Mouse (Mus musculus) heart, embryonic 12.5 days (tissue): ENCODE results near the gene Gm20388. TPM values are rescaled to one million over a fixed set of nuclear protein-coding genes. Genes with fewer than 3 reads are reported as not detected.
A peak's percentile ranks its signal among the peaks of the same experiment; 100 is the strongest.
"Not testable (repeated sequence)": the region's sequence is repeated elsewhere in the genome, so short reads cannot be mapped to it uniquely, and the experiment has no call there.

Source experiments
- ATAC-seq: fragments of 200-750 bp; cut with Nextera tagmentation; 2 replicates; pipeline ENCODE4 v1.8.0; 2017; ENCODE audit warnings: moderate TSS enrichment, moderate library complexity; ENCODE audit not compliant: insufficient number of reproducible peaks, low FRiP score
- H3K27ac ChIP-seq: fragments of 300-500 bp; sonication (generic); 2 replicates; pipeline ENCODE4 v1.5.1; 2016; ENCODE audit warnings: mild to moderate bottlenecking, moderate library complexity; ENCODE audit not compliant: poor library complexity, severe bottlenecking
- H3K27me3 ChIP-seq: fragments of 300-500 bp; sonication (generic); replicated peaks from 2 replicates; pipeline ENCODE4 v1.6.1; 2016; ENCODE audit warnings: mild to moderate bottlenecking, moderate library complexity
- H3K36me3 ChIP-seq: fragments of 300-500 bp; sonication (generic); 2 replicates; pipeline ENCODE4 v1.6.1; 2016; ENCODE audit warnings: mild to moderate bottlenecking, moderate library complexity
- H3K4me1 ChIP-seq: fragments of 300-500 bp; sonication (generic); replicated peaks from 2 replicates; pipeline ENCODE4 v1.6.1; 2016; ENCODE audit warnings: mild to moderate bottlenecking
- H3K4me2 ChIP-seq: fragments of 300-500 bp; sonication (generic); 2 replicates; pipeline ENCODE4 v1.6.1; 2016; ENCODE audit warnings: mild to moderate bottlenecking, moderate library complexity
- H3K4me3 ChIP-seq: fragments of 300-500 bp; sonication (generic); 2 replicates; pipeline ENCODE4 v1.5.1; 2016; ENCODE audit warnings: mild to moderate bottlenecking
- H3K9ac ChIP-seq: fragments of 300-500 bp; sonication (generic); 2 replicates; pipeline ENCODE4 v1.6.1; 2016; ENCODE audit warnings: mild to moderate bottlenecking, moderate library complexity
- H3K9me3 ChIP-seq: fragments of 300-500 bp; sonication (generic); replicated peaks from 2 replicates; pipeline ENCODE4 v1.6.1; 2016; ENCODE audit warnings: mild to moderate bottlenecking, moderate library complexity
- WGBS: fragments of 180-500 bp; shearing (Covaris S2); methylation state at CpG from one replicate; pipeline ENCODE4 v1.1.7; 2016; 5-methylcytosine and 5-hydroxymethylcytosine counted together
- polyA plus RNA-seq: library from polyadenylated mRNA; unstranded; fragments of >200 nt; fragmentation: Nextera tagmentation; extraction: Ambion mirVana; gene quantifications from 2 replicates; pipeline ENCODE4 v1.2.1, GENCODE M21; 2016

The Gm20388 gene
- polyA plus RNA-seq, 1 experiment from 2014 or later: not detected

GRCm38 (mm10) chr8:123255170-123255569 lies 3344.5 kb downstream of the Gm20388 start:
- H3K9ac ChIP-seq: peak overlapping the region; percentile 97
- ATAC-seq: no peak
- 58% methylated on average over 6 of the region's 6 CpGs for WGBS
- peaks cover 61% of the 10 kb centered on the region for H3K36me3 ChIP-seq
- H3K27me3 ChIP-seq: no peaks in the 10 kb centered on the region
- peaks cover 28% of the 10 kb centered on the region for H3K4me1 ChIP-seq
- no peaks in the 10 kb centered on the region for H3K9me3 ChIP-seq
- H3K4me3 ChIP-seq: peak overlapping the region; percentile 91
- H3K27ac ChIP-seq: no peak overlapping the region
- H3K4me2 ChIP-seq: peak overlapping the region; percentile 90

GRCm38 (mm10) chr8:123257114-123257513 lies 3346.5 kb downstream of the Gm20388 start:
- 84% methylated on average over 3 of the region's 3 CpGs for WGBS
- Histone ChIP-seq H3K9ac (no peak overlapping the region), H3K36me3 (peaks cover 56% of the 10 kb centered on the region), H3K4me3 (no peak overlapping the region), H3K27me3 (no peaks in the 10 kb centered on the region), H3K9me3 (no peaks in the 10 kb centered on the region), H3K27ac (no peak overlapping the region), H3K4me1 (peaks cover 28% of the 10 kb centered on the region), H3K4me2 (no peak overlapping the region)
- no peak for ATAC-seq

GRCm38 (mm10) chr8:123257593-123257992 lies 3347.0 kb downstream of the Gm20388 start:
- Histone ChIP-seq H3K4me1 (peaks cover 26% of the 10 kb centered on the region), H3K36me3 (peaks cover 56% of the 10 kb centered on the region)
- not testable (repeated sequence) for ATAC-seq, H3K9me3 ChIP-seq, H3K27me3 ChIP-seq, H3K4me3 ChIP-seq, H3K4me2 ChIP-seq, H3K27ac ChIP-seq, H3K9ac ChIP-seq
- WGBS: 85% methylated on average over 8 of the region's 8 CpGs

GRCm38 (mm10) chr8:123267926-123268656 lies 3357.4 kb downstream of the Gm20388 start:
- Histone ChIP-seq H3K27me3 (no peaks in the 10 kb centered on the region), H3K4me2 (no peak overlapping the region), H3K36me3 (peaks cover 85% of the 10 kb centered on the region), H3K4me1 (peaks cover 5% of the 10 kb centered on the region; the same call in 1 of the 2 replicates), H3K4me3 (no peak overlapping the region), H3K27ac (no peak overlapping the region), H3K9me3 (no peaks in the 10 kb centered on the region), H3K9ac (no peak overlapping the region)
- 81% methylated on average over 14 of the region's 14 CpGs for WGBS
- ATAC-seq: no peak

- Histone ChIP-seq H3K4me3 (no peak overlapping the region), H3K9me3 (no peaks in the 10 kb centered on the region), H3K4me1 (peaks cover 5% of the 10 kb centered on the region; the same call in 1 of the 2 replicates), H3K27me3 (no peaks in the 10 kb centered on the region), H3K4me2 (no peak overlapping the region), H3K9ac (no peak overlapping the region), H3K27ac (no peak overlapping the region), H3K36me3 (peaks cover 76% of the 10 kb centered on the region)
- no peak for ATAC-seq
- 86% methylated on average over 10 of the region's 10 CpGs for WGBS
Observed at GRCm38 (mm10) chr8:123271147-123271546, 3360.5 kb downstream of the Gm20388 start.

- Histone ChIP-seq H3K9me3 (no peaks in the 10 kb centered on the region), H3K4me3 (no peak overlapping the region), H3K4me2 (no peak overlapping the region), H3K4me1 (peaks cover 5% of the 10 kb centered on the region; the same call in 1 of the 2 replicates), H3K27ac (no peak overlapping the region), H3K36me3 (peaks cover 71% of the 10 kb centered on the region), H3K9ac (no peak overlapping the region), H3K27me3 (no peaks in the 10 kb centered on the region)
- WGBS: 71% methylated on average over 4 of the region's 4 CpGs
- no peak for ATAC-seq
Observed at GRCm38 (mm10) chr8:123271901-123272300, 3361.3 kb downstream of the Gm20388 start.

- 93% methylated on average over 5 of the region's 5 CpGs for WGBS
- ATAC-seq: no peak
Observed at GRCm38 (mm10) chr8:123274447-123274846, 3363.8 kb downstream of the Gm20388 start.

GRCm38 (mm10) chr8:123275096-123275495 lies 3364.5 kb downstream of the Gm20388 start:
- H3K36me3 ChIP-seq: peaks cover 48% of the 10 kb centered on the region
- WGBS: 89% methylated on average over 12 of the region's 12 CpGs
- no peak for ATAC-seq
- no peak overlapping the region for H3K4me3 ChIP-seq
- no peaks in the 10 kb centered on the region for H3K27me3 ChIP-seq
- no peak overlapping the region for H3K27ac ChIP-seq
- no peak overlapping the region for H3K9ac ChIP-seq
- H3K9me3 ChIP-seq: no peaks in the 10 kb centered on the region
- no peaks in the 10 kb centered on the region for H3K4me1 ChIP-seq
- H3K4me2 ChIP-seq: no peak overlapping the region

More at GRCm38 (mm10) chr8:123274447-123274846, 3363.8 kb downstream of the Gm20388 start:
- Histone ChIP-seq H3K9ac (no peak overlapping the region), H3K9me3 (no peaks in the 10 kb centered on the region), H3K27me3 (no peaks in the 10 kb centered on the region), H3K4me1 (no peaks in the 10 kb centered on the region), H3K4me3 (no peak overlapping the region), H3K27ac (no peak overlapping the region), H3K36me3 (peaks cover 51% of the 10 kb centered on the region), H3K4me2 (no peak overlapping the region)

- Histone ChIP-seq H3K27me3 (no peaks in the 10 kb centered on the region), H3K9me3 (no peaks in the 10 kb centered on the region), H3K4me1 (no peaks in the 10 kb centered on the region), H3K4me3 (no peak overlapping the region), H3K4me2 (no peak overlapping the region), H3K27ac (no peak overlapping the region), H3K36me3 (peaks cover 45% of the 10 kb centered on the region), H3K9ac (no peak overlapping the region)
- 55% methylated on average over 7 of the region's 7 CpGs for WGBS
- ATAC-seq: no peak
Observed at GRCm38 (mm10) chr8:123278445-123278844, 3367.8 kb downstream of the Gm20388 start.

GRCm38 (mm10) chr8:123279828-123280227 lies 3369.2 kb downstream of the Gm20388 start:
- H3K9me3 ChIP-seq: no peaks in the 10 kb centered on the region
- H3K27ac ChIP-seq: no peak overlapping the region
- H3K4me3 ChIP-seq: no peak overlapping the region
- H3K4me2 ChIP-seq: no peak overlapping the region
- ATAC-seq: no peak
- no peak overlapping the region for H3K9ac ChIP-seq
- peaks cover 11% of the 10 kb centered on the region for H3K4me1 ChIP-seq
- H3K36me3 ChIP-seq: peaks cover 38% of the 10 kb centered on the region
- no peaks in the 10 kb centered on the region for H3K27me3 ChIP-seq
- 95% methylated on average over 4 of the region's 4 CpGs for WGBS

- H3K4me3 ChIP-seq: no peak overlapping the region
- WGBS: 88% methylated on average over 13 of the region's 13 CpGs
- H3K27ac ChIP-seq: no peak overlapping the region
- peaks cover 13% of the 10 kb centered on the region for H3K4me1 ChIP-seq
- no peak for ATAC-seq
- H3K4me2 ChIP-seq: no peak overlapping the region
- peaks cover 32% of the 10 kb centered on the region for H3K36me3 ChIP-seq
- H3K9me3 ChIP-seq: no peaks in the 10 kb centered on the region
- no peaks in the 10 kb centered on the region for H3K27me3 ChIP-seq
- no peak overlapping the region for H3K9ac ChIP-seq
Observed at GRCm38 (mm10) chr8:123280302-123281094, 3369.9 kb downstream of the Gm20388 start.
